Mouse (Mus musculus) embryonic facial prominence, embryonic 14.5 days (tissue): Measurements from ENCODE around the gene Fmnl1. TPM values are rescaled to one million over a fixed set of nuclear protein-coding genes. Genes with fewer than 3 reads are reported as not detected.

Experiments used
- ATAC-seq: fragments of 200-750 bp; cut with Nextera tagmentation; 2 replicates; pipeline ENCODE4 v1.8.0; 2017; ENCODE audit warnings: low read depth, moderate number of reproducible peaks, moderate TSS enrichment
- DNase-seq: peaks from one replicate; pipeline ENCODE4 v3.0.0-alpha.2; 2015; ENCODE audit warnings: low spot score
- H3K27ac ChIP-seq: fragments of 300-500 bp; sonication (generic); replicated peaks from 2 replicates; pipeline ENCODE4 v1.5.1; 2014; ENCODE audit warnings: low read depth, mild to moderate bottlenecking, low read length, moderate library complexity
- H3K27me3 ChIP-seq: fragments of 300-500 bp; sonication (generic); replicated peaks from 2 replicates; pipeline ENCODE4 v1.6.1; 2014; ENCODE audit warnings: low read length; ENCODE audit not compliant: control insufficient read depth, insufficient read depth
- H3K36me3 ChIP-seq: fragments of 300-500 bp; sonication (generic); 2 replicates; pipeline ENCODE4 v1.6.1; 2014; ENCODE audit warnings: low read length, mixed read lengths; ENCODE audit not compliant: control insufficient read depth, insufficient read depth
- H3K4me1 ChIP-seq: fragments of 300-500 bp; sonication (generic); 2 replicates; pipeline ENCODE4 v1.6.1; 2014; ENCODE audit warnings: antibody characterized with exemption, low read length; ENCODE audit not compliant: control insufficient read depth, insufficient read depth
- H3K4me2 ChIP-seq: fragments of 300-500 bp; sonication (generic); 2 replicates; pipeline ENCODE4 v1.6.1; 2014; ENCODE audit warnings: low read depth, mild to moderate bottlenecking, low read length, moderate library complexity, mixed read lengths
- H3K4me3 ChIP-seq: fragments of 300-500 bp; sonication (generic); 2 replicates; pipeline ENCODE4 v1.5.1; 2014; ENCODE audit warnings: low read depth, mild to moderate bottlenecking, low read length
- H3K9ac ChIP-seq: fragments of 300-500 bp; sonication (generic); 2 replicates; pipeline ENCODE4 v1.6.1; 2014; ENCODE audit warnings: low read depth, mild to moderate bottlenecking, low read length, moderate library complexity, mixed read lengths
- H3K9me3 ChIP-seq: fragments of 300-500 bp; sonication (generic); 2 replicates; pipeline ENCODE4 v1.6.1; 2016; ENCODE audit warnings: low read length; ENCODE audit not compliant: control insufficient read depth
- WGBS: fragments of 180-500 bp; shearing (Covaris S2); extraction: QIAGEN DNeasy Blood & Tissue Kit; methylation state at CpG from one replicate; pipeline ENCODE4 v1.1.7; 2014; 5-methylcytosine and 5-hydroxymethylcytosine counted together
- polyA plus RNA-seq: library from polyadenylated mRNA; unstranded; fragments of >200 nt; fragmentation: Nextera tagmentation; extraction: Ambion mirVana; gene quantifications from 2 replicates; pipeline ENCODE4 v1.2.1, GENCODE M21; 2014

The Fmnl1 gene
- polyA plus RNA-seq, 1 experiment from 2014 or later = 3.3 TPM

- 36% methylated on average over 2 of the region's 2 CpGs for WGBS
- Histone ChIP-seq H3K9me3 (no peaks in the 10 kb centered on the region), H3K36me3 (no peaks in the 10 kb centered on the region), H3K27me3 (no peaks in the 10 kb centered on the region), H3K9ac (no peak overlapping the region), H3K4me3 (no peak overlapping the region), H3K4me2 (no peak overlapping the region), H3K4me1 (no peaks in the 10 kb centered on the region), H3K27ac (no peak overlapping the region)
- DNase-seq (peak; percentile 49), ATAC-seq (no peak)
These were observed 14.0 kb downstream of the Fmnl1 start for GRCm38 (mm10) chr11:103184891-103185290.

- Histone ChIP-seq H3K4me2 (peak overlapping the region; percentile 59), H3K27ac (no peak overlapping the region), H3K4me3 (peak overlapping the region; percentile 31), H3K4me1 (peaks cover 9% of the 10 kb centered on the region; the same call in 1 of the 2 replicates), H3K9ac (peak overlapping the region; percentile 42), H3K9me3 (no peaks in the 10 kb centered on the region), H3K36me3 (no peaks in the 10 kb centered on the region), H3K27me3 (peaks cover 69% of the 10 kb centered on the region)
- WGBS = 15% methylated on average over 27 of the region's 28 CpGs
- ATAC-seq = no peak
- DNase-seq = no peak
These were observed 21.5 kb downstream of the Fmnl1 start for GRCm38 (mm10) chr11:103192230-103192955.

- H3K27ac ChIP-seq = no peak overlapping the region
- WGBS = 5% methylated on average over 38 of the region's 44 CpGs
- ATAC-seq (peak; percentile 42; the same call in 1 of the 2 replicates), DNase-seq (peak; percentile 59)
- peak overlapping the region; percentile 31 for H3K4me3 ChIP-seq
- H3K4me1 ChIP-seq = peaks cover 9% of the 10 kb centered on the region; the same call in 1 of the 2 replicates
- H3K27me3 ChIP-seq = peaks cover 75% of the 10 kb centered on the region
- H3K9ac ChIP-seq = peak overlapping the region; percentile 42
- peak overlapping the region; percentile 59 for H3K4me2 ChIP-seq
- no peaks in the 10 kb centered on the region for H3K9me3 ChIP-seq
- no peaks in the 10 kb centered on the region for H3K36me3 ChIP-seq
These were observed 22.3 kb downstream of the Fmnl1 start for GRCm38 (mm10) chr11:103192956-103193824.

GRCm38 (mm10) chr11:103193825-103194168 is 22.9 kb downstream of the Fmnl1 start:
- ATAC-seq (no peak), DNase-seq (no peak)
- Histone ChIP-seq H3K9me3 (no peaks in the 10 kb centered on the region), H3K27me3 (peaks cover 81% of the 10 kb centered on the region), H3K9ac (no peak overlapping the region), H3K36me3 (no peaks in the 10 kb centered on the region), H3K4me2 (0 out of 2 replicates have a peak overlapping the region, but pooled peaks have one; percentile 59), H3K27ac (no peak overlapping the region), H3K4me1 (peaks cover 9% of the 10 kb centered on the region; the same call in 1 of the 2 replicates), H3K4me3 (no peak overlapping the region)
- 38% methylated on average over 9 of the region's 9 CpGs for WGBS

- DNase-seq (no peak), ATAC-seq (no peak)
- H3K4me1 ChIP-seq = peaks cover 18% of the 10 kb centered on the region
- no peak overlapping the region for H3K4me2 ChIP-seq
- no peak overlapping the region for H3K9ac ChIP-seq
- no peak overlapping the region for H3K27ac ChIP-seq
- H3K36me3 ChIP-seq = no peaks in the 10 kb centered on the region
- H3K9me3 ChIP-seq = no peaks in the 10 kb centered on the region
- WGBS = 82% methylated on average over 18 of the region's 18 CpGs
- H3K4me3 ChIP-seq = no peak overlapping the region
- H3K27me3 ChIP-seq = peaks cover 96% of the 10 kb centered on the region
These were observed 24.3 kb downstream of the Fmnl1 start for GRCm38 (mm10) chr11:103195236-103195635.

- H3K9me3 ChIP-seq = no peaks in the 10 kb centered on the region
- ATAC-seq (no peak), DNase-seq (no peak)
- H3K4me3 ChIP-seq = no peak overlapping the region
- H3K27ac ChIP-seq = no peak overlapping the region
- 76% methylated on average over 5 of the region's 5 CpGs for WGBS
- H3K27me3 ChIP-seq = peaks cover 93% of the 10 kb centered on the region
- no peak overlapping the region for H3K4me2 ChIP-seq
- no peak overlapping the region for H3K9ac ChIP-seq
- H3K36me3 ChIP-seq = no peaks in the 10 kb centered on the region
- peaks cover 18% of the 10 kb centered on the region for H3K4me1 ChIP-seq
These were observed 24.7 kb downstream of the Fmnl1 start for GRCm38 (mm10) chr11:103195656-103196055.

GRCm38 (mm10) chr11:103197340-103197739 is 26.4 kb downstream of the Fmnl1 start:
- no peak for ATAC-seq
- Histone ChIP-seq H3K4me2 (no peak overlapping the region), H3K9ac (no peak overlapping the region), H3K27me3 (peaks cover 76% of the 10 kb centered on the region), H3K4me3 (no peak overlapping the region), H3K9me3 (no peaks in the 10 kb centered on the region), H3K27ac (no peak overlapping the region), H3K36me3 (no peaks in the 10 kb centered on the region), H3K4me1 (peaks cover 22% of the 10 kb centered on the region)
- 84% methylated on average over 4 of the region's 4 CpGs for WGBS
- DNase-seq = no peak

GRCm38 (mm10) chr11:103198339-103198738 is 27.4 kb downstream of the Fmnl1 start:
- no peak overlapping the region for H3K27ac ChIP-seq
- DNase-seq (no peak), ATAC-seq (no peak)
- H3K4me3 ChIP-seq = peak overlapping the region; percentile 48
- H3K27me3 ChIP-seq = peaks cover 66% of the 10 kb centered on the region
- peaks cover 14% of the 10 kb centered on the region for H3K4me1 ChIP-seq
- peak overlapping the region; percentile 86 for H3K4me2 ChIP-seq
- no peaks in the 10 kb centered on the region for H3K9me3 ChIP-seq
- no peaks in the 10 kb centered on the region for H3K36me3 ChIP-seq
- 7% methylated on average over 16 of the region's 16 CpGs for WGBS
- no peak overlapping the region for H3K9ac ChIP-seq
